Mouse (Mus musculus): Measurements from ENCODE around the gene Igf2r.

GRCm38 (mm10) chr17:12672285-12672790 lies 97.1 kb downstream of the Igf2r start:
- TF ChIP-seq CTCF (IDR thresholded peaks at IDR 0.05; ENCODE audit: insufficient read depth, low read length) (no peak), POLR2A (IDR thresholded peaks at IDR 0.05; ENCODE audit: borderline replicate concordance, extremely low read depth, low read depth, low read length) (no peak)
